In genomic region chr4:43562769-43563600, GRCm38 (mm10) we compare ENCODE assay signal across 8 mouse cellular contexts. TPM values are rescaled to one million over a fixed set of nuclear protein-coding genes. Genes with fewer than 3 reads are reported as not detected.
DNase-seq lines count a peak whose midpoint lies in the region; ATAC-seq and TF ChIP-seq lines count a peak whose summit lies in the region.

No protein-coding gene starts in this region.

- peak overlapping the region; percentile 64 for H3K4me2 ChIP-seq in hindbrain, postnatal 0 days (ENCODE audit: low read depth, low read length)
- peak overlapping the region; percentile 93 for H3K4me2 ChIP-seq in midbrain, embryonic 15.5 days

- peaks cover 36% of the 10 kb centered on the region for H3K36me3 ChIP-seq in hindbrain, postnatal 0 days (ENCODE audit: insufficient read depth, low read length)
- peaks cover 33% of the 10 kb centered on the region for H3K36me3 ChIP-seq in midbrain, embryonic 15.5 days (replicated peaks)

- H3K9me3 ChIP-seq in hindbrain, postnatal 0 days (ENCODE audit: low read length): no peaks in the 10 kb centered on the region
- H3K9me3 ChIP-seq in midbrain, embryonic 15.5 days: no peaks in the 10 kb centered on the region

- no peak for DNase-seq in left cerebral cortex, adult 2 months (ENCODE audit: extremely low spot score in 1 of 2, low spot score in 2 of 2)
- no peak for DNase-seq in left cerebral cortex, postnatal 36 days (ENCODE audit: low spot score in 2 of 2)
- DNase-seq in hindbrain, postnatal 0 days (ENCODE audit: low spot score): peak; percentile 40
- no peak for DNase-seq in layer of hippocampus, postnatal 36 days
- DNase-seq in adrenal gland, postnatal 10 days: no peak
- DNase-seq in urinary bladder, postnatal 25 days (ENCODE audit: low spot score): no peak

- peak; percentile 27 for ATAC-seq in hindbrain, postnatal 0 days
- peak; percentile 43 for ATAC-seq in midbrain, embryonic 15.5 days (replicated peaks)

- H3K4me1 ChIP-seq in brown adipose tissue, adult 24 weeks (ENCODE audit: control insufficient read depth, insufficient read depth, insufficient read length, low read length): peaks cover 23% of the 10 kb centered on the region
- H3K4me1 ChIP-seq in hindbrain, postnatal 0 days (ENCODE audit: insufficient read depth, low read length): peaks cover 18% of the 10 kb centered on the region
- peaks cover 44% of the 10 kb centered on the region for H3K4me1 ChIP-seq in midbrain, embryonic 15.5 days

- no peak; the same call in 1 of the 2 replicates for TF ChIP-seq CTCF in left cerebral cortex, adult 2 months (IDR thresholded peaks at IDR 0.05)
- TF ChIP-seq CTCF in hindbrain, postnatal 0 days (IDR thresholded peaks at IDR 0.05; ENCODE audit: low read depth): no peak

- intact Hi-C loops in left cerebral cortex, adult 2 months (cut with DNase I): loop anchor here (1.0 to 10.0 kb wide), 4 partner anchors 15 to 518 kb away; partner anchors contain the start of genes Fam214b, Gba2 and Rgp1
- intact Hi-C loops in left cerebral cortex, postnatal 36 days (cut with DNase I): loop anchor here (2.0 to 10.0 kb wide), 3 partner anchors 16 to 528 kb away; partner anchors contain the start of genes Gba2, Rgp1 and Stoml2

- 6% methylated on average over 22 of the region's 22 CpGs for WGBS in hindbrain, postnatal 0 days
- WGBS in midbrain, embryonic 15.5 days: 7% methylated on average over 22 of the region's 22 CpGs

- H3K4me3 ChIP-seq in left cerebral cortex, adult 2 months: peak overlapping the region; percentile 97
- peak overlapping the region; percentile 97 for H3K4me3 ChIP-seq in brown adipose tissue, adult 24 weeks (ENCODE audit: insufficient read depth, low read depth, low read length)
- H3K4me3 ChIP-seq in hindbrain, postnatal 0 days (ENCODE audit: low read length): peak overlapping the region; percentile 85
- H3K4me3 ChIP-seq in midbrain, embryonic 15.5 days: peak overlapping the region; percentile 90

- peak overlapping the region; percentile 91 for H3K9ac ChIP-seq in hindbrain, postnatal 0 days (replicated peaks; ENCODE audit: low read length)
- peak overlapping the region; percentile 93 for H3K9ac ChIP-seq in midbrain, embryonic 15.5 days

- no peaks in the 10 kb centered on the region for H3K27me3 ChIP-seq in hindbrain, postnatal 0 days (ENCODE audit: insufficient read depth, low read length)
- H3K27me3 ChIP-seq in midbrain, embryonic 15.5 days (replicated peaks): no peaks in the 10 kb centered on the region

- H3K27ac ChIP-seq in left cerebral cortex, adult 2 months: peak overlapping the region; percentile 99
- peak overlapping the region; percentile 90 for H3K27ac ChIP-seq in brown adipose tissue, adult 24 weeks (replicated peaks; ENCODE audit: low read depth, low read length)
- peak overlapping the region; percentile 95 for H3K27ac ChIP-seq in hindbrain, postnatal 0 days
- H3K27ac ChIP-seq in midbrain, embryonic 15.5 days: peak overlapping the region; percentile 97

RNA-seq across cellular contexts. Expression of gene Tln1, which starts 0.5 kb away (rescaled TPM):
- 10 to 100 TPM; 50.7 to 52.2 TPM for total RNA-seq in left cerebral cortex, adult 2 months (2021)
- total RNA-seq in left cerebral cortex, postnatal 36 days (2021): 10 to 100 TPM; 43.0 to 45.4 TPM
- polyA plus RNA-seq in brown adipose tissue, adult 24 weeks (2012; ENCODE audit: insufficient read depth, insufficient read length, missing spikeins): 55.6 and 61.1 TPM in 2 replicates
- total RNA-seq in hindbrain, postnatal 0 days (2014; rRNA removed): 43.0 and 51.0 TPM in 2 replicates
- 69.9 and 70.3 TPM in 2 replicates for polyA plus RNA-seq in hindbrain, postnatal 0 days (2015; fragmentation: Nextera tagmentation; extraction: Ambion mirVana)
- polyA plus RNA-seq in midbrain, embryonic 15.5 days (2015; fragmentation: Nextera tagmentation; extraction: Ambion mirVana): 58.8 and 61.0 TPM in 2 replicates
- 10 to 100 TPM; 44.8 to 49.0 TPM for total RNA-seq in layer of hippocampus, postnatal 36 days (2021)
- 100 to 1,000 TPM; 171 to 192 TPM for total RNA-seq in adrenal gland, postnatal 10 days (2021)

RNA-seq across cellular contexts. Expression of gene Creb3, which starts 0.9 kb away (rescaled TPM):
- total RNA-seq in left cerebral cortex, adult 2 months (2021): 10 to 100 TPM; 74.6 to 77.9 TPM
- 10 to 100 TPM; 74.4 to 84.8 TPM for total RNA-seq in left cerebral cortex, postnatal 36 days (2021)
- 18.1 TPM in 2 replicates for polyA plus RNA-seq in brown adipose tissue, adult 24 weeks (2012; ENCODE audit: insufficient read depth, insufficient read length, missing spikeins)
- total RNA-seq in hindbrain, postnatal 0 days (2014; rRNA removed): 40.1 and 75.9 TPM in 2 replicates
- 77.9 and 82.8 TPM in 2 replicates for polyA plus RNA-seq in hindbrain, postnatal 0 days (2015; fragmentation: Nextera tagmentation; extraction: Ambion mirVana)
- 82.7 and 94.0 TPM in 2 replicates for polyA plus RNA-seq in midbrain, embryonic 15.5 days (2015; fragmentation: Nextera tagmentation; extraction: Ambion mirVana)
- total RNA-seq in layer of hippocampus, postnatal 36 days (2021): 10 to 100 TPM; 72.6 to 73.2 TPM
- 100 to 1,000 TPM in 1 of 2 experiments, 10 to 100 TPM in 1; 90.4 to 108 TPM for total RNA-seq in adrenal gland, postnatal 10 days (2021)

RNA-seq across cellular contexts. Expression of gene Rgp1, which starts 15.5 kb away (rescaled TPM):
- total RNA-seq in left cerebral cortex, adult 2 months (2021): 10 to 100 TPM; 49.6 to 55.4 TPM
- 10 to 100 TPM; 42.3 to 55.8 TPM for total RNA-seq in left cerebral cortex, postnatal 36 days (2021)
- polyA plus RNA-seq in brown adipose tissue, adult 24 weeks (2012; ENCODE audit: insufficient read depth, insufficient read length, missing spikeins): 14.6 and 17.2 TPM in 2 replicates
- 18.9 and 31.2 TPM in 2 replicates for total RNA-seq in hindbrain, postnatal 0 days (2014; rRNA removed)
- polyA plus RNA-seq in hindbrain, postnatal 0 days (2015; fragmentation: Nextera tagmentation; extraction: Ambion mirVana): 11.5 and 13.5 TPM in 2 replicates
- polyA plus RNA-seq in midbrain, embryonic 15.5 days (2015; fragmentation: Nextera tagmentation; extraction: Ambion mirVana): 24.8 and 25.7 TPM in 2 replicates
- total RNA-seq in layer of hippocampus, postnatal 36 days (2021): 10 to 100 TPM; 43.2 to 51.2 TPM
- total RNA-seq in adrenal gland, postnatal 10 days (2021): 10 to 100 TPM; 41.7 to 54.1 TPM

RNA-seq across cellular contexts. Expression of gene Gba2, which starts 15.7 kb away (rescaled TPM):
- 10 to 100 TPM; 69.2 to 70.6 TPM for total RNA-seq in left cerebral cortex, adult 2 months (2021)
- total RNA-seq in left cerebral cortex, postnatal 36 days (2021): 10 to 100 TPM; 64.9 to 71.9 TPM
- polyA plus RNA-seq in brown adipose tissue, adult 24 weeks (2012; ENCODE audit: insufficient read depth, insufficient read length, missing spikeins): 2.3 and 3.6 TPM in 2 replicates
- total RNA-seq in hindbrain, postnatal 0 days (2014; rRNA removed): 34.0 and 36.3 TPM in 2 replicates
- polyA plus RNA-seq in hindbrain, postnatal 0 days (2015; fragmentation: Nextera tagmentation; extraction: Ambion mirVana): 45.4 and 47.6 TPM in 2 replicates
- 67.9 and 71.0 TPM in 2 replicates for polyA plus RNA-seq in midbrain, embryonic 15.5 days (2015; fragmentation: Nextera tagmentation; extraction: Ambion mirVana)
- 10 to 100 TPM; 58.8 to 59.6 TPM for total RNA-seq in layer of hippocampus, postnatal 36 days (2021)
- 10 to 100 TPM; 10.5 to 15.4 TPM for total RNA-seq in adrenal gland, postnatal 10 days (2021)

RNA-seq across cellular contexts. Expression of gene Msmp, which starts 21.3 kb away (rescaled TPM):
- total RNA-seq in left cerebral cortex, adult 2 months (2021): not detected
- not detected for total RNA-seq in left cerebral cortex, postnatal 36 days (2021)
- polyA plus RNA-seq in brown adipose tissue, adult 24 weeks (2012; ENCODE audit: insufficient read depth, insufficient read length, missing spikeins): 1.5 TPM in 1 of 2 replicates, not detected in the other
- not detected in 2 replicates for total RNA-seq in hindbrain, postnatal 0 days (2014; rRNA removed)
- polyA plus RNA-seq in hindbrain, postnatal 0 days (2015; fragmentation: Nextera tagmentation; extraction: Ambion mirVana): 1.2 and 1.9 TPM in 2 replicates
- 1.3 and 1.9 TPM in 2 replicates for polyA plus RNA-seq in midbrain, embryonic 15.5 days (2015; fragmentation: Nextera tagmentation; extraction: Ambion mirVana)
- not detected for total RNA-seq in layer of hippocampus, postnatal 36 days (2021)
- 1 to 10 TPM; 1.8 to 1.9 TPM for total RNA-seq in adrenal gland, postnatal 10 days (2021)
